Comparison of ENCODE assay signal across 8 mouse cellular contexts in the genomic region with DNA sequence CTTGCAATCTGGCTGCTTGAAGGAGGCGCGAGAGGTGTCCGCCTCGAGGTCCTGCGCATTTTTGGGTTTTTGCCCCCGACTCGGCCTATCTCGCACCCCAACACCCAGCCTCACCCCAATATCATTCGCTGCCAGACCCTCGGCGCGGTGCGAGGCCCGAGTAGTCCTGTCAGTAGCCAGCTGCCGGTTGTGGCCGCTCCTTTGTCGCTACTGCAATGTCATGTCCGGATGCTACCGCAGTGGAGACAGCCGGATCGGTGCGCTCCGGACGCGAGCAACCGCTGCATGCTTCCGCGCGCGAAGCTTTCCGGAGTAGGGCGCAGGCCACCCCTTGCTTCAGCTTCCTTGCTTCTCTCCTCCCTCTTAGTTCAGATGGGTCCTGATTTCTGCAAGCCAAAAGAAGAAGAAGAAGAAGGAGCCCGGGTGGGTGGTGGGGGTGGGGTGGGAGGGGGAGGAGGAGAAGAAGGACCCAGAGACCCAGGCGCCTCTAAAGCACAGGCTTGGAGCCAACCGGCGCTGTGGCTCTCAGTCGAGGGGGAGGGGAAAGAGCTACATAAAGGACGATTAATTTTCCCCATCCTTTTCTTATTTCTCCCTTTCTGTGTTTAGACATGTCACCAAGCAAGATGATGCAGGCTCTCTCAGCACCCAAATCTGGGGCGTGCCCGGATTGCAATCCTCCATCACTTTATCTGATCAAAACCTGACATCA. TPM values are rescaled to one million over a fixed set of nuclear protein-coding genes. Genes with fewer than 3 reads are reported as not detected.
A peak's percentile ranks its signal among the peaks of the same experiment; 100 is the strongest.
DNase-seq lines count a peak whose midpoint lies in the region; ATAC-seq and TF ChIP-seq lines count a peak whose summit lies in the region.

No protein-coding gene starts in this region.

- peak; percentile 48 for DNase-seq in adrenal gland, postnatal 10 days
- DNase-seq in cerebellum, postnatal 4 days (ENCODE audit: low spot score in 2 of 2) = peak; percentile 37 to 61
- peak; percentile 48 for DNase-seq in gastrocnemius, postnatal 10 days
- peak; percentile 97 for DNase-seq in midbrain, embryonic 11.5 days (ENCODE audit: low spot score, missing footprints)
- DNase-seq in MN1 (ENCODE audit: low spot score) = no peak

- peaks cover 15% of the 10 kb centered on the region for H3K4me1 ChIP-seq in hindbrain, embryonic 16.5 days (ENCODE audit: control insufficient read depth, insufficient read depth, low read depth, low read length)
- H3K4me1 ChIP-seq in limb, embryonic 12.5 days (replicated peaks) = peaks cover 12% of the 10 kb centered on the region; the same call in 1 of the 2 replicates
- H3K4me1 ChIP-seq in midbrain, embryonic 11.5 days (ENCODE audit: control insufficient read depth, insufficient read depth, low read length) = no peaks in the 10 kb centered on the region
- H3K4me1 ChIP-seq in small intestine, adult 2 months (ENCODE audit: control insufficient read depth, insufficient read depth, insufficient read length, low read length) = no peaks in the 10 kb centered on the region; the same call in 1 of the 2 replicates

- ATAC-seq in hindbrain, embryonic 16.5 days = peak; percentile 66
- ATAC-seq in limb, embryonic 12.5 days (ENCODE audit: insufficient number of reproducible peaks, insufficient read depth, low FRiP score, low TSS enrichment, low read depth) = no peak
- peak; percentile 63 for ATAC-seq in midbrain, embryonic 11.5 days (ENCODE audit: low FRiP score)

- peak overlapping the region; percentile 55 for H3K4me2 ChIP-seq in hindbrain, embryonic 16.5 days (ENCODE audit: low read length)
- peak overlapping the region; percentile 93 for H3K4me2 ChIP-seq in limb, embryonic 12.5 days
- peak overlapping the region; percentile 86 for H3K4me2 ChIP-seq in midbrain, embryonic 11.5 days

- H3K36me3 ChIP-seq in hindbrain, embryonic 16.5 days (ENCODE audit: control insufficient read depth, insufficient read depth, low read length) = 0 out of 2 replicates have a peak, but pooled peaks cover 4% of the 10 kb centered on the region
- peaks cover 3% of the 10 kb centered on the region; the same call in 1 of the 2 replicates for H3K36me3 ChIP-seq in limb, embryonic 12.5 days
- H3K36me3 ChIP-seq in midbrain, embryonic 11.5 days (ENCODE audit: control insufficient read depth, insufficient read depth, low read length) = no peaks in the 10 kb centered on the region
- H3K36me3 ChIP-seq in small intestine, adult 2 months (ENCODE audit: control insufficient read depth, insufficient read depth, low read length) = no peaks in the 10 kb centered on the region

- no peaks in the 10 kb centered on the region for H3K27me3 ChIP-seq in hindbrain, embryonic 16.5 days (replicated peaks; ENCODE audit: control insufficient read depth, insufficient read depth, low read length)
- no peaks in the 10 kb centered on the region; the same call in 1 of the 2 replicates for H3K27me3 ChIP-seq in limb, embryonic 12.5 days
- H3K27me3 ChIP-seq in midbrain, embryonic 11.5 days (ENCODE audit: control insufficient read depth, insufficient read depth, low read length) = no peaks in the 10 kb centered on the region
- 0 out of 2 replicates have a peak, but pooled peaks cover 3% of the 10 kb centered on the region for H3K27me3 ChIP-seq in small intestine, adult 2 months (ENCODE audit: control insufficient read depth, insufficient read depth, low read length)

- H3K27ac ChIP-seq in hindbrain, embryonic 16.5 days (ENCODE audit: low read depth, low read length) = peak overlapping the region; percentile 96
- H3K27ac ChIP-seq in limb, embryonic 12.5 days = 0 out of 2 replicates have a peak overlapping the region, but pooled peaks have one; percentile 77
- H3K27ac ChIP-seq in midbrain, embryonic 11.5 days (ENCODE audit: low read depth, low read length) = no peak overlapping the region; the same call in 1 of the 2 replicates
- no peak overlapping the region for H3K27ac ChIP-seq in small intestine, adult 2 months (ENCODE audit: insufficient read depth, low read depth, low read length)

- peak overlapping the region; percentile 93 for H3K4me3 ChIP-seq in hindbrain, embryonic 16.5 days (ENCODE audit: low read length)
- H3K4me3 ChIP-seq in limb, embryonic 12.5 days (replicated peaks) = peak overlapping the region; percentile 73
- H3K4me3 ChIP-seq in midbrain, embryonic 11.5 days (ENCODE audit: low read depth, low read length) = peak overlapping the region; percentile 80
- peak overlapping the region; percentile 73 for H3K4me3 ChIP-seq in small intestine, adult 2 months (ENCODE audit: low read depth, low read length)

- no peak for TF ChIP-seq POLR2A in small intestine, adult 2 months (IDR thresholded peaks at IDR 0.05; ENCODE audit: low read depth, low read length)

- 1% methylated on average over 40 of the region's 40 CpGs for WGBS in hindbrain, embryonic 16.5 days
- WGBS in limb, embryonic 12.5 days = 1% methylated on average over 39 of the region's 40 CpGs
- WGBS in midbrain, embryonic 11.5 days = 1% methylated on average over 39 of the region's 40 CpGs
- WGBS in small intestine, adult 2 months = 3% methylated on average over 39 of the region's 40 CpGs

- TF ChIP-seq CTCF in small intestine, adult 2 months (IDR thresholded peaks at IDR 0.05; ENCODE audit: extremely low read depth, insufficient read length, insufficient replicate concordance, low read depth, low read length) = no peak

- peak overlapping the region; percentile 100 for H3K9ac ChIP-seq in hindbrain, embryonic 16.5 days (ENCODE audit: low read depth, low read length)
- H3K9ac ChIP-seq in limb, embryonic 12.5 days (replicated peaks) = peak overlapping the region; percentile 81
- H3K9ac ChIP-seq in midbrain, embryonic 11.5 days (ENCODE audit: low read length) = peak overlapping the region; percentile 92

- no peaks in the 10 kb centered on the region for H3K9me3 ChIP-seq in hindbrain, embryonic 16.5 days (ENCODE audit: control insufficient read depth, low read length)
- no peaks in the 10 kb centered on the region for H3K9me3 ChIP-seq in limb, embryonic 12.5 days
- H3K9me3 ChIP-seq in midbrain, embryonic 11.5 days (ENCODE audit: control insufficient read depth, low read length) = no peaks in the 10 kb centered on the region

RNA-seq across cellular contexts. Expression of a gene that starts 1.1 kb away (rescaled TPM):
- 10 to 100 TPM; 12.6 to 14.7 TPM for total RNA-seq in adrenal gland, postnatal 10 days (2021)
- 10 to 100 TPM; 34.7 to 41.4 TPM for total RNA-seq in gastrocnemius, postnatal 10 days (2021)
- polyA plus RNA-seq in hindbrain, embryonic 16.5 days (2015; fragmentation: Nextera tagmentation; extraction: Ambion mirVana) = 83.0 and 88.1 TPM in 2 replicates
- 18.8 TPM in 2 replicates for polyA plus RNA-seq in limb, embryonic 12.5 days (2016; fragmentation: Nextera tagmentation; extraction: Ambion mirVana)
- 27.6 and 29.4 TPM in 2 replicates for polyA plus RNA-seq in midbrain, embryonic 11.5 days (2014; fragmentation: Nextera tagmentation; extraction: Ambion mirVana)
- polyA plus RNA-seq in small intestine, adult 2 months (2012; rRNA removed) = 28.5 and 29.1 TPM in 2 replicates

Comparison
In these comparisons a context has a peak if more than half of its experiments do, and no peak if none do; other contexts are left out.
1. H3K27ac ChIP-seq: peak in hindbrain, embryonic 16.5 days (single experiment) and limb, embryonic 12.5 days (single experiment); none in midbrain, embryonic 11.5 days (single experiment) and small intestine, adult 2 months (single experiment).
2. Peak in every context shown above with its lines, with median percentiles within 50 percentile points of each other: H3K4me2 ChIP-seq, H3K4me3 ChIP-seq and H3K9ac ChIP-seq.